8 mouse cellular contexts compared by ENCODE assay signal in the genomic region with DNA sequence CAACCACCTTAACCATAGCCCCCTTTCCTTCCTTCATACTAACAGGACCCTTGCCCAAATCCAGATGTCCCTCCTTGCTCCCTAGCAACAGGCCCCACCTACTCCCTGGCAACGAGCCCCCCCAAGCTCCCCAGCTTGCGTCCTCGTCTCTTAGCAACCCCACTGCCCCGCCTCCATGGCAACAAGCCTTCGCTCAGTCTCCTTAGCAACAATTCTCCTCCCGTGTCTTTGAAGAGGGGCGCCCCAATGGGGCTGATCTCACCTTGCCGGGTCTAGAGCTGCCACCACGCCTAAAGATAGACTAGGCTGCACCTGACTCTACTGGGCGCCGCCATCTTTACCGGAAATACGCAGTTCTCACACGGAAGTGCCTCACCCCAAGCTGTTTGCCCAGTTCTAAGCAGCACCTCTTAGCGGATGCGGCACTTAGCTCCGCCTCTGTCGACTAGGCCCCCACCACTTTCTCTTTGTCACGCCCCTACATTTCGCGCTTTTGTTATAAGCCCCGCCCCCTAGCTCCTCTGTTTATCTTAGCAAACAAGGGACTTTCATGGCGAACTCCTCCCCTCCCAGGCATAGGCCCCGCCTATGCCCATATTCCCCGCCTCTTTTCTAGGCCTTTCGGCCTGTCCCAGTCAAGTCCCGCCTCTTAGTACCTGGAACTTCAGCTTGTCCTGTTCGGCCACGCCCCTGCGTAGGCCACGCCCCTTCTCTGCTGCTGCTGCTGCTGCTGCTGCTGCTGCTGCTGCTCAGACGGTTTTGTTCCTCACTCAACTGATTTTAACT. TPM values are rescaled to one million over a fixed set of nuclear protein-coding genes. Genes with fewer than 3 reads are reported as not detected.
A peak's percentile ranks its signal among the peaks of the same experiment; 100 is the strongest.
DNase-seq lines count a peak whose midpoint lies in the region; ATAC-seq and TF ChIP-seq lines count a peak whose summit lies in the region.

Hspbp1 (minus strand) TSS at position 437 of the 786 bp plus-strand sequence.

- in situ Hi-C loops in ES-E14 (cut with MboI; ENCODE audit: low sequenced_read_pairs in 2 of 2, unreplicated experiment in 2 of 2) = no loop called here

- DNase-seq in ES-E14 (ENCODE audit: low read depth, low spot score) = peak; percentile 100
- DNase-seq in cerebellum, adult 11-12 months = peak; percentile 95
- DNase-seq in heart, postnatal 25 days (ENCODE audit: low spot score) = peak; percentile 95
- peak; percentile 88 to 96 for DNase-seq in layer of hippocampus, adult 18-20 months (ENCODE audit: low spot score in 2 of 2)
- peak; percentile 95 for DNase-seq in lung, adult 2 months
- DNase-seq in thymus, adult 18-20 months = peak; percentile 93 to 96

- peaks cover 6 to 8% of the 10 kb centered on the region in 2 experiments for H3K4me1 ChIP-seq in ES-E14 (ENCODE audit: control insufficient read depth in 2 of 2, insufficient read depth in 2 of 2, low read length in 2 of 2, poor library complexity in 1 of 2)
- peaks cover 17% of the 10 kb centered on the region for H3K4me1 ChIP-seq in forebrain, embryonic 15.5 days
- no peaks in the 10 kb centered on the region for H3K4me1 ChIP-seq in lung, adult 2 months (ENCODE audit: control insufficient read depth, insufficient read depth, low read length)

- WGBS in forebrain, embryonic 15.5 days = under 1% methylated on average over 32 of the region's 32 CpGs
- WGBS in lung, adult 2 months = under 1% methylated on average over 32 of the region's 32 CpGs

- peak within 1 kb of the TSS; percentile 86 for H3K27ac ChIP-seq in ES-E14 (ENCODE audit: insufficient read depth, low read depth, low read length, poor library complexity, severe bottlenecking)
- H3K27ac ChIP-seq in forebrain, embryonic 15.5 days (replicated peaks) = peak within 1 kb of the TSS; percentile 85

- no peaks in the 10 kb centered on the region for H3K27me3 ChIP-seq in forebrain, embryonic 15.5 days

- peak within 1 kb of the TSS; percentile 87 for H3K9ac ChIP-seq in ES-E14 (ENCODE audit: insufficient read depth, low read depth, low read length, poor library complexity, severe bottlenecking)
- peak within 1 kb of the TSS; percentile 50 for H3K9ac ChIP-seq in forebrain, embryonic 15.5 days (replicated peaks)

- peak; percentile 48; the same call in 1 of the 2 replicates for TF ChIP-seq POLR2A in lung, adult 2 months (IDR thresholded peaks at IDR 0.05; ENCODE audit: borderline replicate concordance, extremely low read depth, low read depth, low read length)

- TF ChIP-seq CTCF in lung, adult 2 months (IDR thresholded peaks at IDR 0.05; ENCODE audit: insufficient read depth, low read length) = no peak

- H3K4me3 ChIP-seq in ES-E14 (ENCODE audit: insufficient read depth in 1 of 2, low read depth in 1 of 2, low read length in 2 of 2, poor library complexity in 1 of 2, severe bottlenecking in 1 of 2) = peak within 1 kb of the TSS; percentile 79 to 87
- H3K4me3 ChIP-seq in forebrain, embryonic 15.5 days = peak within 1 kb of the TSS; percentile 79
- peak within 1 kb of the TSS; percentile 73 for H3K4me3 ChIP-seq in lung, adult 2 months (replicated peaks; ENCODE audit: extremely low read depth, low read depth, low read length)

- no peaks in the 10 kb centered on the region for H3K9me3 ChIP-seq in ES-E14 (ENCODE audit: control insufficient read depth, insufficient read depth, low read depth, low read length)
- no peaks in the 10 kb centered on the region for H3K9me3 ChIP-seq in forebrain, embryonic 15.5 days

- peaks cover 7% of the 10 kb centered on the region; the same call in 1 of the 2 replicates for H3K36me3 ChIP-seq in ES-E14 (ENCODE audit: control insufficient read depth, insufficient read depth, low read length, poor library complexity, severe bottlenecking)
- peaks cover 13% of the 10 kb centered on the region for H3K36me3 ChIP-seq in forebrain, embryonic 15.5 days

- intact Hi-C loops in heart, postnatal 25 days (cut with DNase I) = loop anchor here (2.0 to 5.0 kb wide), 3 partner anchors 26 to 108 kb away; partner anchors contain the start of genes Kmt5c, Ppp6r1 and Rpl28

- ATAC-seq in forebrain, embryonic 15.5 days (replicated peaks) = peak; percentile 99
- peak; percentile 93 for ATAC-seq in neutrophil, adult 5-6 weeks (ENCODE audit: extremely low read depth, insufficient number of reproducible peaks, low FRiP score, poor library complexity, severe bottlenecking)

- H3K4me2 ChIP-seq in forebrain, embryonic 15.5 days (replicated peaks) = peak within 1 kb of the TSS; percentile 76

TF ChIP-seq in ES-E14, 5 proteins besides CTCF, POLR2A, EP300 and RAD21:
- TF ChIP-seq HCFC1 (IDR thresholded peaks at IDR 0.05; ENCODE audit: borderline replicate concordance, insufficient read depth, low read length) (peak; percentile 81), ZNF384 (IDR thresholded peaks at IDR 0.05; ENCODE audit: low read depth, low read length) (no peak)
TF ChIP-seq in ES-E14: peak in this region for 1.

RNA-seq across cellular contexts. Expression of gene Hspbp1, which starts in this region (rescaled TPM):
- total RNA-seq in ES-E14 (2012; rRNA removed) = 56.6 and 61.2 TPM in 2 replicates
- polyA plus RNA-seq in forebrain, embryonic 15.5 days (2015; fragmentation: Nextera tagmentation; extraction: Ambion mirVana) = 142 and 146 TPM in 2 replicates
- total RNA-seq in heart, postnatal 25 days (2021) = 10 to 100 TPM; 32.1 to 33.3 TPM
- total RNA-seq in layer of hippocampus, adult 18-20 months (2021) = 10 to 100 TPM; 82.7 to 92.4 TPM
- polyA plus RNA-seq in lung, adult 2 months (2012; rRNA removed) = 38.8 and 39.6 TPM in 2 replicates
- 10.5 and 17.3 TPM in 2 replicates for total RNA-seq in neutrophil, adult 5-6 weeks (2017)

Comparison
In these comparisons a context has a peak if more than half of its experiments do, and no peak if none do; other contexts are left out.
1. Peak in every context shown above with its lines: DNase-seq, ATAC-seq, H3K4me3 ChIP-seq and H3K27ac ChIP-seq.